Mouse (Mus musculus) c-Kit-positive CD71-positive TER-119-positive erythroid progenitor cells, embryonic 14.5 days (primary cell): ENCODE data around the gene Spsb1.

ENCODE experiments used
- DNase-seq: peaks from one replicate; pipeline ENCODE4 v3.0.0-alpha.2; 2013; ENCODE audit warnings: low spot score

The Spsb1 gene

GRCm38 (mm10) chr4:149855892-149856807 lies 98.7 kb downstream of the Spsb1 start:
- no peak for DNase-seq

- no peak for DNase-seq
These were observed 99.5 kb downstream of the Spsb1 start for GRCm38 (mm10) chr4:149855180-149855891.

GRCm38 (mm10) chr4:149854770-149855169 lies 100.1 kb downstream of the Spsb1 start:
- DNase-seq = no peak

- peak; percentile 71 for DNase-seq
These were observed 100.5 kb downstream of the Spsb1 start for GRCm38 (mm10) chr4:149854301-149854708.

GRCm38 (mm10) chr4:149853698-149854284 lies 101.1 kb downstream of the Spsb1 start:
- no peak for DNase-seq

- no peak for DNase-seq
These were observed 103.3 kb downstream of the Spsb1 start for GRCm38 (mm10) chr4:149851554-149851953.

GRCm38 (mm10) chr4:149850674-149851073 lies 104.2 kb downstream of the Spsb1 start:
- DNase-seq = no peak

GRCm38 (mm10) chr4:149850045-149850444 lies 104.8 kb downstream of the Spsb1 start:
- no peak for DNase-seq

GRCm38 (mm10) chr4:149849035-149849434 lies 105.8 kb downstream of the Spsb1 start:
- no peak for DNase-seq

- DNase-seq = no peak
These were observed 107.8 kb downstream of the Spsb1 start for GRCm38 (mm10) chr4:149846861-149847631.
